Mouse (Mus musculus) C2C12 (cell line): ENCODE measurements around the gene 1110051M20Rik. TPM values are rescaled to one million over a fixed set of nuclear protein-coding genes. Genes with fewer than 3 reads are reported as not detected.
A peak's percentile ranks its signal among the peaks of the same experiment; 100 is the strongest.

ENCODE experiments used
- H3K27me3 ChIP-seq: one replicate; pipeline ENCODE4 v1.6.1; 2011; ENCODE audit not compliant: control insufficient read depth, insufficient read depth, insufficient read length
- H3K36me3 ChIP-seq: one replicate; pipeline ENCODE4 v1.6.1; 2011; ENCODE audit not compliant: control insufficient read depth, insufficient read depth
- H3K4me3 ChIP-seq: one replicate; pipeline ENCODE4 v1.5.1; 2011; ENCODE audit warnings: mild to moderate bottlenecking, control low read depth; ENCODE audit not compliant: poor library complexity, insufficient read depth, severe bottlenecking
- H3K79me2 ChIP-seq: one replicate; pipeline ENCODE4 v1.6.1; 2011; ENCODE audit not compliant: control insufficient read depth, insufficient read depth
- H3K79me3 ChIP-seq: one replicate; pipeline ENCODE4 v1.6.1; 2011; ENCODE audit warnings: low read depth, control low read depth
- H3ac ChIP-seq: one replicate; pipeline ENCODE3; 2011; ENCODE audit warnings: low read depth; ENCODE audit not compliant: control insufficient read depth, insufficient read length
- CEBPB ChIP-seq: IDR thresholded peaks from one replicate; pipeline ENCODE4 v1.6.1; 2011; ENCODE audit warnings: low read depth, mild to moderate bottlenecking, control low read depth, moderate library complexity
- CTCF ChIP-seq: IDR thresholded peaks from one replicate; pipeline ENCODE4 v1.5.1; 2011; ENCODE audit not compliant: control insufficient read depth, insufficient read depth, insufficient read length
- FOSL1 ChIP-seq: IDR thresholded peaks from one replicate; pipeline ENCODE4 v1.8.0; 2011; ENCODE audit warnings: mild to moderate bottlenecking, low read length; ENCODE audit not compliant: poor library complexity, insufficient read depth, severe bottlenecking
- MAX ChIP-seq: IDR thresholded peaks from one replicate; pipeline ENCODE4 v1.6.1; 2011; ENCODE audit warnings: mild to moderate bottlenecking, control low read depth
- MYOD1 ChIP-seq: IDR thresholded peaks from one replicate; pipeline ENCODE4 v1.6.1; 2011; ENCODE audit warnings: low read depth; ENCODE audit not compliant: control insufficient read depth, insufficient read length
- MYOG ChIP-seq: IDR thresholded peaks from one replicate; pipeline ENCODE4 v1.6.1; 2011; ENCODE audit not compliant: control insufficient read depth, insufficient read length; ENCODE audit errors: extremely low read depth
- USF1 ChIP-seq: IDR thresholded peaks from one replicate; pipeline ENCODE4 v1.6.1; 2011; ENCODE audit warnings: low read depth, mild to moderate bottlenecking, control low read depth, moderate library complexity
- polyA plus RNA-seq: library from polyadenylated mRNA; unstranded; fragments of >200 nt; fragmentation: generic; extraction: Trizol; gene quantifications from one replicate; pipeline ENCODE4 v1.2.1, GENCODE M21; 2012; ENCODE audit warnings: missing spikeins

1110051M20Rik gene
- polyA plus RNA-seq, 1 experiment, result 27.5 TPM

DNA sequence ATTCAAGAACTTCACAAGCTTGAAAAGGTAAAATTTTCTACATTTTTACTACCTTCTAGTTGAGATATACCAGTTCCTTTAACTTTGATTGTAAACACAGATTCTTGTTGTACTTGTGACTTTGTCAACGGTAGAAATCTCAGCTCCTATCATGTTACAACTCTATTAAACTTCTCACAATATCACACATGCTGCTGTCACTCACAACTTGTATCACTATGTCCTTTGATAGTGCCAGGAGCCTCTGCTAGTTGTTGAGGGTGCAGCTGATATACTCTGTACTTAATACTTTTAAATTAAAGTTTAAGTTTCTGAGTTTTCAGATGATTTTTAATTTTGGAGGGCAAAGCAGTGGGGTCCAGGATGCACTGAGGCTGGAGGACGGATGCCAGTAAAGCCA lies 36.5 kb downstream of the 1110051M20Rik start:
- Histone ChIP-seq H3K79me3 (no peaks in the 10 kb centered on the region), H3K36me3 (no peaks in the 10 kb centered on the region), H3K27me3 (no peaks in the 10 kb centered on the region), H3K79me2 (no peaks in the 10 kb centered on the region), H3K4me3 (no peak overlapping the region), H3ac (no peak overlapping the region)
- TF ChIP-seq MYOD1 (peak; percentile 90), CEBPB (no peak)

DNA sequence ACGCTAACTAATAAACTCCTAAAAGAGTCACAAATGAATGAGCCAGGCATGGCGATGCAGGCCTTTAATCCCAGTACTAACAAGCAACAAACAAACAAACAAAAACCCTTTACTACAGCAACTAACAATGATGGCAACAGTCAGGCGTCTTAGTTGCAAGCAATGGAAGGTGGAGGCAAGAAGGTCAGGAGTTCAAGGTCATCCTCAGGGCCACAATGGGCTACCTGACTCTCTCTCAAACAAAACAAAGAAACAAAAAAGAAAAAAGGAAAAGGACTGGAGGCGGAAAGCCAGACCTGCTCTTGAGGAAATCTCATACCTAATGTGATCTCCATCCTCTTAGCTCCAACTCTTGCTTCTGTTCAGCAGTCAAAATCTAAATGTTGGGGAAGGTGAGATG lies 39.4 kb downstream of the 1110051M20Rik start:
- TF ChIP-seq CEBPB (no peak), CTCF (no peak), MYOG (no peak), MAX (no peak), USF1 (no peak), FOSL1 (no peak), MYOD1 (no peak)
- no peaks in the 10 kb centered on the region for H3K79me2 ChIP-seq

GRCm38 (mm10) chr2:91399727-91400126 lies 44.8 kb downstream of the 1110051M20Rik start:
- Histone ChIP-seq H3K4me3 (no peak overlapping the region), H3ac (no peak overlapping the region), H3K27me3 (no peaks in the 10 kb centered on the region), H3K79me3 (no peaks in the 10 kb centered on the region), H3K36me3 (no peaks in the 10 kb centered on the region), H3K79me2 (no peaks in the 10 kb centered on the region)
- TF ChIP-seq USF1 (no peak), MYOG (no peak), CTCF (no peak), FOSL1 (no peak), CEBPB (no peak), MAX (no peak), MYOD1 (no peak)

More for the DNA sequence above, 39.4 kb downstream of the 1110051M20Rik start:
- Histone ChIP-seq H3K36me3 (no peaks in the 10 kb centered on the region), H3K79me3 (no peaks in the 10 kb centered on the region), H3K4me3 (no peak overlapping the region), H3ac (no peak overlapping the region), H3K27me3 (no peaks in the 10 kb centered on the region)

DNA sequence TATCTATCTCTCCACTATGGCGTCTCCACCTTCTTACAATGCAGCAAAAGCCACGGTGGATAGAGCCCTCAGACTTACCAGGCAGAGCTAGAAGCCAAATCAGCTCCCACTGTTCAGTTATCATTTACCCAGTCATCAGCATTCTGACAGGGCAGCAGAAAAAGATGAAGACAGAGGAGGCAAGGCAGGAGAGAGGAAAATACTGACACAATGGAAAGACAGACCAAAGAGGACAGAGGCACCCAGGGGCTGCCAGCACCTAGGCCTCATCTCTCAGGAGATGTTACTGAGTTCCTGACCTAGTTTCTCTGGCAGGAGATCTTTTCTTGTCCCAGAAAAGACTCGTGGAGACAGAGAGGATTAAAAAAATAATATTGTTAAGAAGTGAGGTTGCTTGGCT lies 45.3 kb downstream of the 1110051M20Rik start:
- H3K4me3 ChIP-seq, result no peak overlapping the region
- no peaks in the 10 kb centered on the region for H3K27me3 ChIP-seq
- TF ChIP-seq USF1, result no peak
- TF ChIP-seq MYOG, result no peak
- no peak for TF ChIP-seq FOSL1
- no peak for TF ChIP-seq CTCF
- TF ChIP-seq CEBPB, result no peak
- TF ChIP-seq MYOD1, result no peak
- TF ChIP-seq MAX, result no peak
- H3ac ChIP-seq, result no peak overlapping the region
- no peaks in the 10 kb centered on the region for H3K79me3 ChIP-seq
- H3K79me2 ChIP-seq, result no peaks in the 10 kb centered on the region
- no peaks in the 10 kb centered on the region for H3K36me3 ChIP-seq

- Histone ChIP-seq H3K79me2 (no peaks in the 10 kb centered on the region), H3K4me3 (no peak overlapping the region), H3K36me3 (no peaks in the 10 kb centered on the region), H3K27me3 (no peaks in the 10 kb centered on the region), H3ac (no peak overlapping the region), H3K79me3 (no peaks in the 10 kb centered on the region)
- TF ChIP-seq MAX, result no peak
- TF ChIP-seq FOSL1, result no peak
- no peak for TF ChIP-seq CEBPB
- no peak for TF ChIP-seq MYOG
- TF ChIP-seq MYOD1, result no peak
- TF ChIP-seq CTCF, result no peak
- TF ChIP-seq USF1, result no peak
These were observed 50.4 kb downstream of the 1110051M20Rik start for GRCm38 (mm10) chr2:91394078-91394477.

DNA sequence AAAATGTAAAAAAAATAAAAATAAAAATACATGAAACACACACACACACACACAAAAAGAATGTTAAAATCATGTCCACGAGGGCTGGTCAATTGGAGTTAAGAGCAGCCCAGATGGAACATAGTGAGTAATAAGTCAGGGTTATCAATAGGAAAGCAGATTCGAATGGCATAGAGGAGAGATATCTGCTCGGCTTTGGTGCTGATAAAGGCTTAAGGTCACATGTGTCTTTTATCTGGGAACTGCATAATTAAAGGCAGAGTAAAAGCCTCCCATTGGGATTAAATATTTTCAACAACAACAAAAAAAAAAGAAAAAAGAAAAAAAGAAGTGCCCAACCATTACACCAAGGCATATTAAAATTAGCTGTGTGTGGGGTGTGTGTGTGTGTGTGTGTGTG lies 55.8 kb downstream of the 1110051M20Rik start:
- Histone ChIP-seq H3K79me2 (no peaks in the 10 kb centered on the region), H3K27me3 (no peaks in the 10 kb centered on the region), H3K4me3 (no peak overlapping the region), H3K36me3 (no peaks in the 10 kb centered on the region), H3K79me3 (no peaks in the 10 kb centered on the region), H3ac (no peak overlapping the region)
- TF ChIP-seq USF1 (no peak), MYOD1 (no peak), MYOG (no peak), CEBPB (no peak), MAX (no peak), FOSL1 (no peak), CTCF (no peak)
